Mouse (Mus musculus) myocyte (in vitro differentiated cells): ENCODE data around the gene Tia1.

ENCODE experiments used
- E2F4 ChIP-seq: IDR thresholded peaks from one replicate; pipeline ENCODE4 v1.6.1; 2011; ENCODE audit warnings: mild to moderate bottlenecking, control low read depth, moderate library complexity; ENCODE audit not compliant: insufficient read depth
- MAX ChIP-seq: IDR thresholded peaks from one replicate; pipeline ENCODE4 v1.6.1; 2011; ENCODE audit warnings: low read depth, mild to moderate bottlenecking, control low read depth
- MYOD1 ChIP-seq, 3 experiments: IDR thresholded peaks; one replicate each; pipeline ENCODE4 v1.6.1; 2011; ENCODE audit warnings: control low read depth in 2 of 3, low read depth in 2 of 3, mild to moderate bottlenecking in 2 of 3, moderate library complexity in 1 of 3; ENCODE audit not compliant: insufficient read length in 2 of 3, control insufficient read depth in 1 of 3
- POLR2AphosphoS2 ChIP-seq: IDR thresholded peaks from one replicate; pipeline ENCODE4 v1.6.1; 2011; ENCODE audit warnings: low read depth, control low read depth; ENCODE audit not compliant: insufficient read length

- TF ChIP-seq MYOD1 (IDR thresholded peaks at IDR 0.05; ENCODE audit: control insufficient read depth in 1 of 3, insufficient read length in 2 of 3, low read depth in 2 of 3) (no peak), POLR2AphosphoS2 (no peak), E2F4 (no peak), MAX (no peak)
Observed at GRCm38 (mm10) chr6:86391326-86391725, 12.7 kb upstream of the Tia1 start.
